Mouse (Mus musculus): ENCODE data around the gene Rps15a. TPM values are rescaled to one million over a fixed set of nuclear protein-coding genes. Genes with fewer than 3 reads are reported as not detected.

Rps15a gene
- polyA plus RNA-seq, 2 experiments = 1,027 to 6,071 TPM

- ATAC-seq (ENCODE audit: low FRiP score, low read depth) (no peak), DNase-seq (ENCODE audit: low spot score) (no peak)
- TF ChIP-seq POLR2A (IDR thresholded peaks at IDR 0.05; ENCODE audit: borderline replicate concordance, extremely low read depth, insufficient read depth, insufficient read length) = no peak
- peaks cover 28% of the 10 kb centered on the region for H3K4me1 ChIP-seq (ENCODE audit: control insufficient read depth, insufficient read depth, low read length)
- peak overlapping the region; percentile 88; the same call in 1 of the 2 replicates for H3K4me3 ChIP-seq (replicated peaks; ENCODE audit: low read length)
- no peaks in the 10 kb centered on the region for H3K9me3 ChIP-seq (ENCODE audit: control insufficient read depth, low read length)
- H3K4me2 ChIP-seq (replicated peaks; ENCODE audit: low read depth, low read length, severe bottlenecking) = peak overlapping the region; percentile 55
- H3K27me3 ChIP-seq (ENCODE audit: control insufficient read depth, insufficient read depth, low read length) = no peaks in the 10 kb centered on the region
- H3K27ac ChIP-seq (replicated peaks; ENCODE audit: low read depth, low read length) = no peak overlapping the region
- WGBS = 17% methylated on average over 8 of the region's 8 CpGs
- peak overlapping the region; percentile 63; the same call in 1 of the 2 replicates for H3K9ac ChIP-seq (ENCODE audit: low read depth, low read length, severe bottlenecking)
- H3K36me3 ChIP-seq (ENCODE audit: control insufficient read depth, insufficient read depth, low read length) = peaks cover 68% of the 10 kb centered on the region
Observed at GRCm38 (mm10) chr7:118116787-118117538, 975 bp upstream of the Rps15a start.

- no peak for TF ChIP-seq POLR2A (IDR thresholded peaks at IDR 0.05; ENCODE audit: borderline replicate concordance, extremely low read depth, insufficient read depth, insufficient read length)
- under 1% methylated on average over 19 of the region's 20 CpGs for WGBS
- no peaks in the 10 kb centered on the region for H3K9me3 ChIP-seq (ENCODE audit: control insufficient read depth, low read length)
- peak overlapping the region; percentile 72 for H3K4me2 ChIP-seq (replicated peaks; ENCODE audit: low read depth, low read length, severe bottlenecking)
- peak overlapping the region; percentile 88 for H3K4me3 ChIP-seq (replicated peaks; ENCODE audit: low read length)
- peak overlapping the region; percentile 91 for H3K27ac ChIP-seq (replicated peaks; ENCODE audit: low read depth, low read length)
- H3K4me1 ChIP-seq (ENCODE audit: control insufficient read depth, insufficient read depth, low read length) = peaks cover 38% of the 10 kb centered on the region
- DNase-seq (ENCODE audit: low spot score) (no peak), ATAC-seq (ENCODE audit: low FRiP score, low read depth) (peak; percentile 23)
- peak overlapping the region; percentile 99 for H3K9ac ChIP-seq (ENCODE audit: low read depth, low read length, severe bottlenecking)
- peaks cover 70% of the 10 kb centered on the region for H3K36me3 ChIP-seq (ENCODE audit: control insufficient read depth, insufficient read depth, low read length)
- no peaks in the 10 kb centered on the region for H3K27me3 ChIP-seq (ENCODE audit: control insufficient read depth, insufficient read depth, low read length)
Observed at GRCm38 (mm10) chr7:118115533-118115876, 483 bp downstream of the Rps15a start.

- no peak for TF ChIP-seq POLR2A (IDR thresholded peaks at IDR 0.05; ENCODE audit: borderline replicate concordance, extremely low read depth, insufficient read depth, insufficient read length)
Observed at GRCm38 (mm10) chr7:118113541-118114297, 2.3 kb downstream of the Rps15a start.

GRCm38 (mm10) chr7:118111128-118111527 lies 4.9 kb downstream of the Rps15a start:
- H3K27ac ChIP-seq (replicated peaks; ENCODE audit: low read depth, low read length) = no peak overlapping the region
- peaks cover 87% of the 10 kb centered on the region for H3K36me3 ChIP-seq (ENCODE audit: control insufficient read depth, insufficient read depth, low read length)
- 77% methylated on average over 3 of the region's 3 CpGs for WGBS
- no peak for DNase-seq (ENCODE audit: low spot score)
- no peaks in the 10 kb centered on the region for H3K9me3 ChIP-seq (ENCODE audit: control insufficient read depth, low read length)
- no peak for ATAC-seq (ENCODE audit: low FRiP score, low read depth)
- no peak overlapping the region for H3K4me3 ChIP-seq (replicated peaks; ENCODE audit: low read length)
- TF ChIP-seq POLR2A (IDR thresholded peaks at IDR 0.05; ENCODE audit: borderline replicate concordance, extremely low read depth, insufficient read depth, insufficient read length) = no peak
- 0 out of 2 replicates have a peak overlapping the region, but pooled peaks have one; percentile 22 for H3K9ac ChIP-seq (ENCODE audit: low read depth, low read length, severe bottlenecking)
- no peaks in the 10 kb centered on the region for H3K27me3 ChIP-seq (ENCODE audit: control insufficient read depth, insufficient read depth, low read length)
- peak overlapping the region; percentile 19; the same call in 1 of the 2 replicates for H3K4me2 ChIP-seq (replicated peaks; ENCODE audit: low read depth, low read length, severe bottlenecking)
- H3K4me1 ChIP-seq (ENCODE audit: control insufficient read depth, insufficient read depth, low read length) = peaks cover 38% of the 10 kb centered on the region

More at GRCm38 (mm10) chr7:118113541-118114297, 2.3 kb downstream of the Rps15a start:
- H3K4me2 ChIP-seq (replicated peaks; ENCODE audit: low read depth, low read length, severe bottlenecking) = peak overlapping the region; percentile 72
- H3K9me3 ChIP-seq (ENCODE audit: control insufficient read depth, low read length) = no peaks in the 10 kb centered on the region
- H3K4me3 ChIP-seq (replicated peaks; ENCODE audit: low read length) = peak overlapping the region; percentile 88
- peaks cover 71% of the 10 kb centered on the region for H3K36me3 ChIP-seq (ENCODE audit: control insufficient read depth, insufficient read depth, low read length)
- DNase-seq (ENCODE audit: low spot score) (no peak), ATAC-seq (ENCODE audit: low FRiP score, low read depth) (no peak)
- peaks cover 38% of the 10 kb centered on the region for H3K4me1 ChIP-seq (ENCODE audit: control insufficient read depth, insufficient read depth, low read length)
- no peak overlapping the region for H3K27ac ChIP-seq (replicated peaks; ENCODE audit: low read depth, low read length)
- whole genome bisulfite sequencing = 62% methylated on average over 5 of the region's 5 CpGs
- H3K27me3 ChIP-seq (ENCODE audit: control insufficient read depth, insufficient read depth, low read length) = no peaks in the 10 kb centered on the region
- H3K9ac ChIP-seq (ENCODE audit: low read depth, low read length, severe bottlenecking) = peak overlapping the region; percentile 99

- Histone ChIP-seq H3K27ac (replicated peaks; ENCODE audit: low read depth, low read length) (no peak overlapping the region), H3K27me3 (ENCODE audit: control insufficient read depth, insufficient read depth, low read length) (no peaks in the 10 kb centered on the region), H3K4me1 (ENCODE audit: control insufficient read depth, insufficient read depth, low read length) (peaks cover 17% of the 10 kb centered on the region), H3K4me3 (replicated peaks; ENCODE audit: low read length) (no peak overlapping the region), H3K9ac (ENCODE audit: low read depth, low read length, severe bottlenecking) (no peak overlapping the region), H3K9me3 (ENCODE audit: control insufficient read depth, low read length) (no peaks in the 10 kb centered on the region), H3K36me3 (ENCODE audit: control insufficient read depth, insufficient read depth, low read length) (peaks cover 80% of the 10 kb centered on the region), H3K4me2 (replicated peaks; ENCODE audit: low read depth, low read length, severe bottlenecking) (no peak overlapping the region)
- TF ChIP-seq POLR2A (IDR thresholded peaks at IDR 0.05; ENCODE audit: borderline replicate concordance, extremely low read depth, insufficient read depth, insufficient read length) = no peak
- ATAC-seq (ENCODE audit: low FRiP score, low read depth) (no peak), DNase-seq (ENCODE audit: low spot score) (no peak)
- 69% methylated on average over 1 of the region's 1 CpGs for WGBS
Observed at GRCm38 (mm10) chr7:118107671-118108070, 8.3 kb downstream of the Rps15a start.
